Mouse (Mus musculus) MEL (cell line): ENCODE measurements around the gene 1700029H14Rik.

Experiments used
- CTCF ChIP-seq, 3 experiments: IDR thresholded peaks in 2 of 3; conservative IDR thresholded peaks in 1 of 3; 2 replicates each; pipeline ENCODE4 v1.5.1; 2011 to 2012; ENCODE audit warnings: low read length in 3 of 3, low read depth in 2 of 3, mild to moderate bottlenecking in 2 of 3, improper control_type of control experiment in 1 of 3, inconsistent platforms in 1 of 3, mixed read lengths in 1 of 3, moderate library complexity in 1 of 3; ENCODE audit not compliant: control insufficient read depth in 1 of 3, insufficient read depth in 1 of 3, poor library complexity in 1 of 3, severe bottlenecking in 1 of 3
- MAFK ChIP-seq: IDR thresholded peaks from 2 replicates; pipeline ENCODE4 v1.6.1; 2011; ENCODE audit warnings: low read depth, mild to moderate bottlenecking, low read length, improper control_type of control experiment, borderline replicate concordance
- MYC ChIP-seq: IDR thresholded peaks from 2 replicates; pipeline ENCODE4 v1.6.1; 2011; ENCODE audit warnings: low read depth, mild to moderate bottlenecking, low read length, improper control_type of control experiment, moderate library complexity
- NRF1 ChIP-seq: IDR thresholded peaks from 2 replicates; pipeline ENCODE4 v1.6.1; 2014; ENCODE audit warnings: low read depth, mild to moderate bottlenecking, inconsistent platforms, low read length, improper control_type of control experiment, moderate library complexity; ENCODE audit not compliant: poor library complexity, insufficient read depth, severe bottlenecking
- POLR2A ChIP-seq, 2 experiments: IDR thresholded peaks; 2 replicates each; pipeline ENCODE4 v1.6.1; 2011 to 2012; ENCODE audit warnings: low read length in 2 of 2, mild to moderate bottlenecking in 2 of 2, control low read depth in 1 of 2, improper control_type of control experiment in 1 of 2, low read depth in 1 of 2, moderate library complexity in 1 of 2; ENCODE audit not compliant: control insufficient read depth in 1 of 2, insufficient read depth in 1 of 2, poor library complexity in 1 of 2
- POLR2AphosphoS2 ChIP-seq: IDR thresholded peaks from 2 replicates; pipeline ENCODE4 v1.6.1; 2011; ENCODE audit warnings: low read length, improper control_type of control experiment
- SIN3A ChIP-seq: IDR thresholded peaks from 2 replicates; pipeline ENCODE4 v1.6.1; 2012; ENCODE audit warnings: low read length, improper control_type of control experiment, inconsistent platforms
- SMC3 ChIP-seq: IDR thresholded peaks from 2 replicates; pipeline ENCODE4 v1.6.1; 2011; ENCODE audit warnings: low read depth, low read length, improper control_type of control experiment
- TAL1 ChIP-seq: IDR thresholded peaks from 2 replicates; pipeline ENCODE4 v1.6.1; 2012; ENCODE audit warnings: mild to moderate bottlenecking, inconsistent platforms, low read length, moderate library complexity, mixed read lengths
- TBP ChIP-seq: IDR thresholded peaks from 2 replicates; pipeline ENCODE4 v1.8.0; 2011; ENCODE audit warnings: low read depth, low read length, improper control_type of control experiment
- USF2 ChIP-seq, 2 experiments: IDR thresholded peaks; 2 replicates each; pipeline ENCODE4 v1.6.1; 2011 to 2012; ENCODE audit warnings: improper control_type of control experiment in 2 of 2, low read length in 2 of 2, borderline replicate concordance in 1 of 2, inconsistent platforms in 1 of 2, low read depth in 1 of 2, mild to moderate bottlenecking in 1 of 2; ENCODE audit not compliant: insufficient read depth in 1 of 2
- ZNF384 ChIP-seq: IDR thresholded peaks from 2 replicates; pipeline ENCODE4 v1.6.1; 2012; ENCODE audit warnings: low read depth, mild to moderate bottlenecking, inconsistent platforms, low read length, improper control_type of control experiment

GRCm38 (mm10) chr8:13571999-13572398 is 9.7 kb upstream of the 1700029H14Rik start:
- TF ChIP-seq CTCF (IDR thresholded peaks at IDR 0.05 in 2 of 3, conservative IDR thresholded peaks at IDR 0.05 in 1 of 3; ENCODE audit: control insufficient read depth in 1 of 3, insufficient read depth in 1 of 3, low read depth in 2 of 3, low read length in 3 of 3, poor library complexity in 1 of 3, severe bottlenecking in 1 of 3) (no peak), NRF1 (no peak), SMC3 (no peak), POLR2A (IDR thresholded peaks at IDR 0.05; ENCODE audit: control insufficient read depth in 1 of 2, insufficient read depth in 1 of 2, low read depth in 1 of 2, low read length in 2 of 2, poor library complexity in 1 of 2) (no peak), MAFK (no peak), TBP (no peak), POLR2AphosphoS2 (no peak), USF2 (IDR thresholded peaks at IDR 0.05; ENCODE audit: borderline replicate concordance in 1 of 2, insufficient read depth in 1 of 2, low read depth in 1 of 2, low read length in 2 of 2) (no peak), MYC (no peak), SIN3A (no peak), TAL1 (no peak), ZNF384 (no peak)
